Mouse (Mus musculus) gastrocnemius, adult 2 months (tissue): Measurements from ENCODE around the gene Lancl3. TPM values are rescaled to one million over a fixed set of nuclear protein-coding genes. Genes with fewer than 3 reads are reported as not detected.
"Not testable (repeated sequence)": the region's sequence is repeated elsewhere in the genome, so short reads cannot be mapped to it uniquely, and the experiment has no call there.

Experiments used
- DNase-seq: peaks from one replicate; pipeline ENCODE4 v3.0.0; 2022
- H3K27ac ChIP-seq: fragments of 200-600 bp; 2 replicates; pipeline ENCODE4 v1.8.1; 2022; ENCODE audit warnings: mild to moderate bottlenecking
- H3K4me3 ChIP-seq: fragments of 200-600 bp; 2 replicates; pipeline ENCODE4 v1.8.1; 2022; ENCODE audit warnings: mild to moderate bottlenecking, moderate library complexity
- CTCF ChIP-seq: fragments of 200-600 bp; IDR thresholded peaks from 2 replicates; pipeline ENCODE4 v1.8.1; 2022; ENCODE audit warnings: antibody characterized with exemption, mild to moderate bottlenecking, moderate library complexity
- intact Hi-C: fragments of 180-260 bp; cut with DNase I; formaldehyde crosslinking; loops from one replicate; pipeline ENCODE4 v1.15.1; 2025
- total RNA-seq, 2 experiments: library from RNA; stranded (reverse); gene quantifications; 2 replicates each; pipeline ENCODE4 v1.2.3; 2021

Gene Lancl3
- total RNA-seq, 2 experiments from 2014 or later: 0.13 to 0.73 TPM

GRCm38 (mm10) chrX:9273377-9274002 is 73.8 kb downstream of the Lancl3 start:
- no peak for TF ChIP-seq CTCF
- intact Hi-C loops: no loop called here
- H3K27ac ChIP-seq: peak overlapping the region; percentile 84

DNA sequence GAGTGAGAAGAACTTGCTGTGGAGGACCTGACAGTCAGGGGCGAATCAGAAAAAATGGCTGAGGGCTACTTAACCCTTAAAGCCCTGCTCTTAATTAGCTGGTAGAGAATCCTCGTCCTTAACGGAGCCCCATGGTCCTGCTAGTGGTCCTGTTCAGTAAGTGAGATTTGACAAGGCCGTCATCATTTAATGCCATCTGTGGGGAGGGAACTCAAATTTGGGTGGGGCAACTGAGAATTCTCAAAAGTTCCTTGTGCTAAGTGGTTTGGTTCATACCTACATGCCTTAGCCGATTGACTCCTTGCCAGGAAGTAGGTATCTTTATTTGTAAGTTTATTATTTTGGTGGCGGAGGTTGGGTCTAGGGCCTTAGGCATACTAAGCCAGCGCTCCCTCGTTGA is 74.6 kb downstream of the Lancl3 start:
- intact Hi-C loops: no loop called here
- no peak overlapping the region for H3K27ac ChIP-seq
- no peak for TF ChIP-seq CTCF
- DNase-seq: no peak
- no peak overlapping the region for H3K4me3 ChIP-seq

More at GRCm38 (mm10) chrX:9273377-9274002, 73.8 kb downstream of the Lancl3 start:
- H3K4me3 ChIP-seq: peak overlapping the region; percentile 83
- no peak for DNase-seq

GRCm38 (mm10) chrX:9283464-9283863 is 83.8 kb downstream of the Lancl3 start, which contains the start of gene H2al1m:
Gene H2al1m, plus strand, starts transcription at chrX:9283764.
- DNase-seq, H3K4me3 ChIP-seq: not testable (repeated sequence)

GRCm38 (mm10) chrX:9293140-9293829 is 93.6 kb downstream of the Lancl3 start:
- not testable (repeated sequence) for H3K4me3 ChIP-seq, H3K27ac ChIP-seq, DNase-seq
- intact Hi-C loops: loop anchor here (5.0 kb wide), 1 partner anchor 264 kb away; no protein-coding TSS in a partner anchor

More at GRCm38 (mm10) chrX:9283464-9283863, 83.8 kb downstream of the Lancl3 start, which contains the start of gene H2al1m:
- H3K27ac ChIP-seq, intact Hi-C loops: not testable (repeated sequence)

GRCm38 (mm10) chrX:9298413-9298864 is 98.7 kb downstream of the Lancl3 start:
- intact Hi-C loops: no loop called here
- Histone ChIP-seq H3K4me3 (no peak overlapping the region), H3K27ac (no peak overlapping the region)
- DNase-seq: no peak
- no peak for TF ChIP-seq CTCF

DNA sequence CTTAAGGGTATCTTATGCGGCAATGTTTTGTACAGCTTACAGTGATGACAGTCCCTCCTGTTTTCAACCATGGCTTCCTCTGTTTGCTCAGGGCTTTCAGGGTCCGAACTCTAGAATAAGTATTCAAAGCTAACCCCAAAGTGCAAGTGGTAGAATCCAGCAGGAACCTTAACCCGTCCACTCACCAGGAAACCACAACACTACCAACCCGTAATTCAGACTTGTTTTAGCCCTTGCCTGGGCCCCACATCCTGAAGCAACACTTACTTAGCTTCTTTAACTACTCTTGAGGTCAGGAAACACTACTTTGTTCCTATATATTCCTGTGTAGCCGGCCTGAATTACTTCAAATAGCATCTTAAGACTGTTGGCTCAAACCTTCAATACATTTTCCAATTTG is 103.1 kb downstream of the Lancl3 start:
- TF ChIP-seq CTCF: no peak
- Histone ChIP-seq H3K4me3 (no peak overlapping the region), H3K27ac (no peak overlapping the region)
- intact Hi-C loops: no loop called here
- no peak for DNase-seq

- Histone ChIP-seq H3K4me3 (no peak overlapping the region), H3K27ac (no peak overlapping the region)
- intact Hi-C loops: no loop called here
- DNase-seq: no peak
- TF ChIP-seq CTCF: no peak
Observed at GRCm38 (mm10) chrX:9303455-9303854, 103.8 kb downstream of the Lancl3 start.

- DNase-seq, intact Hi-C loops: not testable (repeated sequence)
Observed at GRCm38 (mm10) chrX:9316457-9316856, 116.8 kb downstream of the Lancl3 start.

More at GRCm38 (mm10) chrX:9316457-9316856, 116.8 kb downstream of the Lancl3 start:
- not testable (repeated sequence) for H3K4me3 ChIP-seq, H3K27ac ChIP-seq

Other genes starting within 250 kb of the Lancl3 start
- not detected for gene Fthl17b, start 236.9 kb upstream of the Lancl3 start, total RNA-seq
- gene Fthl17c, start 223.3 kb upstream of the Lancl3 start, total RNA-seq: not detected
- gene Fthl17d, start 213.1 kb upstream of the Lancl3 start, total RNA-seq: not detected
- not detected for gene Fthl17e, start 166.4 kb upstream of the Lancl3 start, total RNA-seq
- not detected for gene Fthl17f, start 136.9 kb upstream of the Lancl3 start, total RNA-seq
- gene 4930402K13Rik, start 95.3 kb upstream of the Lancl3 start, total RNA-seq: not detected
- gene Gm14862, start 57.0 kb downstream of the Lancl3 start, total RNA-seq: not detected
- 1 to 10 TPM; 4.3 to 6.4 TPM for gene Xk, start 72.9 kb downstream of the Lancl3 start, total RNA-seq
- gene H2al1m, start 83.9 kb downstream of the Lancl3 start, total RNA-seq: not detected
- not detected for gene H2al1k, start 150.7 kb downstream of the Lancl3 start, total RNA-seq